Mouse (Mus musculus): Measurements from ENCODE around the gene Ndrg3.

DNA sequence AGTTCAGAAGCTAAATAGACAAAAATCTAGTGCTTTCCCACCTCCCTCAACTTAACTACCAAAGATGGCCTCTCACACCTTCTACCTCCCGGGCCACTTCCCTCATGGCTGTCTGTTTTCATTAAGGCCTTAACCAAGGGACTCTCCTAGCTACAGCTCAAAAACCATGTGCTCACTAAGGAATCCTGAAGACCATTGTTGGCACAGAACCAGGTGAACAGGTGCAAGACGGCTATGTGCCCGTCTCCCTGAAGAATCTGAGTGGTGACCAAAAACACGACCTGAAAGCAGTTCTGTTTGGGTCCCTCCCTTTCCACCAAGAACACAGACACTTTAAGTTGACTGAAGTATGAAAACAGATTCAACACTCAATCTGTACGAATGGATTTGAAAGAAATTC, 6.4 kb upstream of the Ndrg3 start:
- TF ChIP-seq CTCF (IDR thresholded peaks at IDR 0.05; ENCODE audit: control insufficient read depth, insufficient read depth, insufficient read length) = no peak
- TF ChIP-seq MYOD1 (IDR thresholded peaks at IDR 0.05; ENCODE audit: control insufficient read depth, insufficient read length, low read depth) = no peak
- TF ChIP-seq MYOG (IDR thresholded peaks at IDR 0.05; ENCODE audit: control insufficient read depth, extremely low read depth, insufficient read length) = no peak
- TF ChIP-seq USF1 (IDR thresholded peaks at IDR 0.05; ENCODE audit: low read depth) = no peak
- no peak for TF ChIP-seq CEBPB (IDR thresholded peaks at IDR 0.05; ENCODE audit: low read depth)
- TF ChIP-seq MAX (IDR thresholded peaks at IDR 0.05) = no peak
